Mouse (Mus musculus) hindbrain, embryonic 10.5 days (tissue): ENCODE data around the gene Ccl4. TPM values are rescaled to one million over a fixed set of nuclear protein-coding genes. Genes with fewer than 3 reads are reported as not detected.
A peak's percentile ranks its signal among the peaks of the same experiment; 100 is the strongest.

Source experiments
- DNase-seq: peaks from one replicate; pipeline ENCODE4 v3.0.0-alpha.2; 2017; ENCODE audit warnings: low spot score
- H3K27ac ChIP-seq: fragments of 300-500 bp; sonication (generic); 2 replicates; pipeline ENCODE4 v1.5.1; 2016; ENCODE audit warnings: mild to moderate bottlenecking, moderate library complexity
- H3K27me3 ChIP-seq: fragments of 300-500 bp; sonication (generic); 2 replicates; pipeline ENCODE4 v1.6.1; 2016; ENCODE audit warnings: mild to moderate bottlenecking; ENCODE audit not compliant: poor library complexity, insufficient read depth, severe bottlenecking
- H3K36me3 ChIP-seq: fragments of 300-500 bp; sonication (generic); 2 replicates; pipeline ENCODE4 v1.6.1; 2016; ENCODE audit warnings: mild to moderate bottlenecking, moderate library complexity
- H3K4me1 ChIP-seq: fragments of 300-500 bp; sonication (generic); replicated peaks from 2 replicates; pipeline ENCODE4 v1.6.1; 2016; ENCODE audit warnings: mild to moderate bottlenecking
- H3K4me3 ChIP-seq: fragments of 300-500 bp; sonication (generic); 2 replicates; pipeline ENCODE4 v1.5.1; 2016; ENCODE audit warnings: mild to moderate bottlenecking, moderate library complexity
- H3K9me3 ChIP-seq: fragments of 300-500 bp; sonication (generic); 2 replicates; pipeline ENCODE4 v1.6.1; 2016; ENCODE audit warnings: mild to moderate bottlenecking, moderate library complexity
- WGBS: fragments of 180-500 bp; shearing (Covaris S2); methylation state at CpG from one replicate; pipeline ENCODE4 v1.1.7; 2016; 5-methylcytosine and 5-hydroxymethylcytosine counted together
- polyA plus RNA-seq: library from polyadenylated mRNA; unstranded; fragments of >200 nt; fragmentation: Nextera tagmentation; extraction: Ambion mirVana; gene quantifications from 2 replicates; pipeline ENCODE4 v1.2.1, GENCODE M21; 2016

Ccl4 gene
- polyA plus RNA-seq = 0.58 TPM in 1 of 2 replicates, not detected in the other

DNA sequence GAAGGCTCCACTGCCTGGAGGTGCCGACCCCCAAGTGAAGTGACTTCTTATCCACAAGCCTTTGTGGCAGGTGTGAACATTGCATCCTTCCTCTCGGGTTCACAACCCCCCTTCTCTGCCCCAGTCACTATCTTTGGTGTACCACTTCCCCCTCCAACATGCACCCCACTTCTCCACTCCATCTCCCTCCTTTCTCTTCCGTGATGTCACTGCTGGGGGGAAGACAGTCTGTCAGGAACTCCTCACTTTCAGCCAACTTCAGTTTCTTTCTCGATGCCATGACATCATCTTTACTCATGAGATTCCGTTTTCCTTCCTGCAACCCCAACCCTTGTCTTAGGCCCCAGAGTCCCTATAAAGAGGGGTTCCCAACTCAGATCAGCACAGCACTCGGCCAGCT is at the start of gene Ccl4:
Gene Ccl4 (plus strand): TSS at position 381 of the 400 bp plus-strand sequence.
- no peak for DNase-seq
- H3K4me3 ChIP-seq = no peak within 1 kb of the TSS
- H3K4me1 ChIP-seq = no peaks in the 10 kb centered on the region
- no peaks in the 10 kb centered on the region for H3K36me3 ChIP-seq
- H3K27ac ChIP-seq = no peak within 1 kb of the TSS
- 84% methylated on average over 6 of the region's 6 CpGs for WGBS
- no peaks in the 10 kb centered on the region for H3K27me3 ChIP-seq
- H3K9me3 ChIP-seq = no peaks in the 10 kb centered on the region

DNA sequence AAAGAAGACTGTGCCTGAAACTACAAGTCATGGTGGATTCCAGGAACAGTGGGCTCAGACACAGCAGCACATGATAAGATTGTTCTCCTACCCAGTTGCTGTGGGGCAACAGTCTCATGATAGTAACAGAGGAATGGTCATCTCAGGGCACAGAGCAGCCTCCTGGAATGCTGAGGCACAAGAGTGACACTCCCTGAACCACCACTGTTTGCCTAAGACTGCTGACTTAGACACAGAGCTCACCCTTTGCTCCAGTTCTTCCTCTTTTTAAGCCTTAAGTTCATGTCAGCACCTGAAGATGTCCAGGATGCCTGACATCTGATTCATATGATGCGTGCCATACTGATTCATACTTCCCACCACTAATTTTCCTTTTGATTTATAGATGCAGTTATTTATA is 45.8 kb upstream of the Ccl4 start:
- Histone ChIP-seq H3K27me3 (no peaks in the 10 kb centered on the region), H3K27ac (no peak overlapping the region), H3K36me3 (no peaks in the 10 kb centered on the region), H3K4me1 (no peaks in the 10 kb centered on the region), H3K4me3 (no peak overlapping the region), H3K9me3 (no peaks in the 10 kb centered on the region)
- no peak for DNase-seq
- 92% methylated on average over 1 of the region's 1 CpGs for WGBS

DNA sequence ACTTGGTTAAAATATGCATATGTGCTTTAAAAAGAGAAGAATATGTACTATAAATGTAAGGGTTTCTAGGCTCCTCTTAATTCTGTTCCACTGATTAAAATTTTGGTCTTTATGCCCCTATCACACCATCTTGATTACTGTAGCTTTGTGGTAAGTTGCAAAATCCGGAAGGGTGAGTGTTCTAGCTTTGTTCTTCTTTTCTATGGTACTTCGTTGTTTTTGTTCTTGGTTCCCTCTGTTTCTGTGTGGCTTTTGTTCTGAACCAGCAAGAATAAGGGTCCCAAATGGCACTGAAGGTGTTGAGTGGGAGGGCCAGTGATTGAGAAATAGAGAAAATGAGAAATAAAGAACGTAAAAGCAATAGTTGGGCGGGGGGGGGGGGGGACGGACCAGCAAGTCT is 44.1 kb upstream of the Ccl4 start:
- Histone ChIP-seq H3K4me1 (no peaks in the 10 kb centered on the region), H3K36me3 (no peaks in the 10 kb centered on the region), H3K9me3 (no peaks in the 10 kb centered on the region), H3K27ac (no peak overlapping the region), H3K4me3 (no peak overlapping the region), H3K27me3 (no peaks in the 10 kb centered on the region)
- whole genome bisulfite sequencing = 70% methylated on average over 5 of the region's 5 CpGs
- no peak for DNase-seq

DNA sequence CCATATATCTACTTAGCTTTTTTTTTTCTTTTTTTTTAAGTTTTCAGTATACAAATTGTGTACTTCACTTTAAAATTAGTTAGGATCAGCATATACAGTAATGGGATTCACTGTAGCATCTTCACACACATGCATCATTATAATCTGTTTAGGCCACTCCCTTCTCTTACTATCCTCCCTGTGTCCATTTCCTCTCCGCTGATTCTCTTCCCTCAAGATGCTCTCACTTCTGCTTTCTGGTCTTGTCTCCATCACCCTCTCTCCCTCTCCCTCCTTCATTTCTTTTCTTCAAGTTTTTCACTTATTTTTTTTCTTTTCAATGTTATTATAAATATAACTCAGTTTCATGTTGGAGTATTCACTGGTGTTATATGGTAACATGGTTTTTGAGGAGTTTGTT is 43.3 kb upstream of the Ccl4 start:
- H3K4me1 ChIP-seq = no peaks in the 10 kb centered on the region
- no peaks in the 10 kb centered on the region for H3K36me3 ChIP-seq
- no peak overlapping the region for H3K27ac ChIP-seq
- no peaks in the 10 kb centered on the region for H3K9me3 ChIP-seq
- no peaks in the 10 kb centered on the region for H3K27me3 ChIP-seq
- 91% methylated on average over 1 of the region's 1 CpGs for WGBS
- no peak for DNase-seq
- H3K4me3 ChIP-seq = no peak overlapping the region

DNA sequence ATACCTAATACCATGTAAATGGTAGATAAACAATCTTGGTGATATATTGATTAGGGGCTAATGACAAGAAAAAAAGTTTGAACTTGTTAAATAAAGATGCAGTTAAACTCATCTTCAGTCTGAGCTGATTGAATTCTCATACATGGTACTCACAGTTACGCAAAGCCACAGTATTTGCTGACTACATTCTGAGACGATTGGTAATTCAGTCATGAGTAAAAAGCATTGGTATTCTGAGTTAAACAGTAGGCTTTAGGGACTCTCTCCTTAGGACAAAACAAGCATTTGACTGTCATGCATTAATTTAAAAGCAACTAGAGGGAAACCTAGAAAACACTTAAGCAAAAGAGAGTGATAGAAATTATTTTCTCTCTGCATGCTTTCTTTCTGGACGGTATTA is 38.8 kb upstream of the Ccl4 start:
- Histone ChIP-seq H3K36me3 (no peaks in the 10 kb centered on the region), H3K27me3 (no peaks in the 10 kb centered on the region), H3K27ac (no peak overlapping the region), H3K4me1 (no peaks in the 10 kb centered on the region), H3K9me3 (no peaks in the 10 kb centered on the region), H3K4me3 (no peak overlapping the region)
- no peak for DNase-seq
- 91% methylated on average over 3 of the region's 3 CpGs for WGBS

DNA sequence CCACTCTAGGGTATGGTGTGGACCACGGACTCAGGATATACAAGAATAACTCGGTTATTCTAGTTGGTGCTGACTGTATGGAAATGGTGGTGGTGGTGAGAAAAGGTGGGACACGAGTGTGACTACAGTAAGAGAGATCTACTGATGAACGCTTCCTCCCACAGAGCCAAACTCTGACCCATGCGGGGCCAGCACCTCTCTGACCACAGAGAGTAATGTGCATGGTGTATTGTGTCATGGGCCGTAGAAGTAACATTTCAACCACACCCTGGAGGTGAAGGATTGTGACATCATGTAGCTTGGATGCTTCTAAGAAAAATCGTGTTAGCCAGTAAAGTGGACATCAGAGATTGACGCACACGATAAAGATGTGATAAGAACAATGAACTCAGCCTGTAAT is 33.6 kb upstream of the Ccl4 start:
- H3K27me3 ChIP-seq = no peaks in the 10 kb centered on the region; the same call in 1 of the 2 replicates
- H3K27ac ChIP-seq = no peak overlapping the region
- H3K9me3 ChIP-seq = no peaks in the 10 kb centered on the region
- 90% methylated on average over 9 of the region's 9 CpGs for WGBS
- no peak for DNase-seq
- H3K4me3 ChIP-seq = no peak overlapping the region
- no peaks in the 10 kb centered on the region for H3K36me3 ChIP-seq
- no peaks in the 10 kb centered on the region for H3K4me1 ChIP-seq

DNA sequence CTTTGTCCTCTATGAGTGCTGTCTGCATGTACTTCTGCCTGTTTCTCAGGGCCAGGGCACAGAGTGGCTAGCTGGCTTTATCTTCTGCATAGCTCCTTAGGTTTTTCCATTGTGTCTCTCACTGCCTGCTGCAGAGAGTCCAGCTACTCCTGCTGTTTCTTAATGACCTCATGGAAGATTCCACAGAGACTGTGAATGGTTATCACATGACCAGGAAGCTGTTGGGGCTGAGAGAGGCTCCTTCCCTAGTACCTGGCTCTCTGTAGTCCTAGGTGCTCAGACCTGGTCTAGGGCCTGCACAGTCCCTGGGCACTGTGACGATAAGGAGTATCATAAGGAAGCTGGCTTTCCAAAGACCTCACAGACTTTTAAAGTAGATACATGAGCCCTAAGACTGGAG is 31.8 kb upstream of the Ccl4 start:
- 91% methylated on average over 1 of the region's 1 CpGs for WGBS
- no peak for DNase-seq
- Histone ChIP-seq H3K27me3 (no peaks in the 10 kb centered on the region; the same call in 1 of the 2 replicates), H3K27ac (no peak overlapping the region), H3K4me3 (no peak overlapping the region), H3K9me3 (no peaks in the 10 kb centered on the region), H3K4me1 (0 out of 2 replicates have a peak, but pooled peaks cover 4% of the 10 kb centered on the region), H3K36me3 (no peaks in the 10 kb centered on the region)

DNA sequence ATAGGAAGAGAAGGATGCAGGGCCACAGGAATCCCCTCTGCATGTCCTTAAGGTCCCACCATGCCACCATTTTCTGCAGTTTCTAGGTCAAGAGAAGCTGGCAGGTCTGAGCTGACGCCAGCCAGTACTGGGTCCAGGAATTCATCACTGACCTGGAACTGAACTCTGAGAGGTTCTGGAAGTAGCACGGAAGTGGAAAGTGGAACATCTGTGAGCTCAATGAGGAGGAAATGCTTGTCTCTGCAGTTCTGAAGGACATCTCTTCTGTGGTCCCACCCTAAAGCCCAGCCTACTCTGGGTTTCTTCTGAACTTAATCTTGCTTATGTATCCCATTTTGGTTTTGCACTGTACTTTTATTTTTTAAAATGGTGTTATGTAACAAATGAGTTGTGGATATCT is 31.3 kb upstream of the Ccl4 start:
- Histone ChIP-seq H3K36me3 (no peaks in the 10 kb centered on the region), H3K27ac (no peak overlapping the region), H3K4me3 (no peak overlapping the region), H3K9me3 (no peaks in the 10 kb centered on the region), H3K27me3 (no peaks in the 10 kb centered on the region; the same call in 1 of the 2 replicates), H3K4me1 (0 out of 2 replicates have a peak, but pooled peaks cover 4% of the 10 kb centered on the region)
- no peak for DNase-seq
- WGBS = 86% methylated on average over 2 of the region's 2 CpGs

DNA sequence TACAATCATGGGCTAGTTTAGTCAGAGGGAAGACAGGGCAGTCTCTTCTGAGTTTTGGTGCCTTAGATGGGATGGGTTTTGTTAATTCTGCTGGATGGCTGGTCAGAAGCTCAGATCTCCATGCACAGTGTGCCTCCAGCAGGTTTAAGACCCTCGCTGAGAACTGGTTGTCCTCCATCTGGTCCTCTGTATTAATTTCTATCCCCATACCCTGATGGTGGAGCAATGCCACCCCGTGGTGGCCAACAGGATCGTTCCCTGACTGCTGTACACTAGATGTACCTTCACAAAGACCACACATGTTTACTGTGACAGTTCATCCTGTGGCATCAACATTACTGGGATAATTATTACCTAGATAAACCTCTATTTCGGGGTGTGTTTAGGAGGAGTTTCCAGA is 29.6 kb upstream of the Ccl4 start:
- Histone ChIP-seq H3K9me3 (no peaks in the 10 kb centered on the region), H3K27ac (no peak overlapping the region), H3K4me3 (no peak overlapping the region), H3K4me1 (0 out of 2 replicates have a peak, but pooled peaks cover 4% of the 10 kb centered on the region), H3K36me3 (no peaks in the 10 kb centered on the region), H3K27me3 (no peaks in the 10 kb centered on the region; the same call in 1 of the 2 replicates)
- 73% methylated on average over 4 of the region's 4 CpGs for WGBS
- DNase-seq = no peak

DNA sequence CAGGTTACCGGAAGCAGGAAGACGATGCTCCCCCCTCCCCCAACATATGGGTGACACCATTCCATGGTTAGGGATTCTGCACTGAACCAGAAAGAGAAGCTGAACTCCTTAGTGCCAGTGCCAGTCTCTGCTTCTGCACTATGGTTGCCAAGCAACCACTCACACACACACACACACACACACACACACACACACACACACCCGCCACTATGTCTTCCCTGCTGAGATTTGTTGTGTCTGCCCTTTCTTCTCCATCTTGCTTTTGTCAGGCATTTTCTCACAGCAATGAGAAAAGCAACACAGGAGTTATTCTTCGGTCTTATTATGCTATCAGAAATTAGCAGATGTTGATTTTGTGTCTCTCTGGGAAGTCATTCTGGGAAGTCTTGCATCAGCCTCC is 28.0 kb upstream of the Ccl4 start:
- H3K9me3 ChIP-seq = no peaks in the 10 kb centered on the region
- WGBS = 56% methylated on average over 4 of the region's 4 CpGs
- H3K27ac ChIP-seq = no peak overlapping the region
- H3K36me3 ChIP-seq = no peaks in the 10 kb centered on the region
- H3K27me3 ChIP-seq = no peaks in the 10 kb centered on the region; the same call in 1 of the 2 replicates
- no peak overlapping the region for H3K4me3 ChIP-seq
- H3K4me1 ChIP-seq = 0 out of 2 replicates have a peak, but pooled peaks cover 7% of the 10 kb centered on the region
- peak; percentile 31 for DNase-seq

DNA sequence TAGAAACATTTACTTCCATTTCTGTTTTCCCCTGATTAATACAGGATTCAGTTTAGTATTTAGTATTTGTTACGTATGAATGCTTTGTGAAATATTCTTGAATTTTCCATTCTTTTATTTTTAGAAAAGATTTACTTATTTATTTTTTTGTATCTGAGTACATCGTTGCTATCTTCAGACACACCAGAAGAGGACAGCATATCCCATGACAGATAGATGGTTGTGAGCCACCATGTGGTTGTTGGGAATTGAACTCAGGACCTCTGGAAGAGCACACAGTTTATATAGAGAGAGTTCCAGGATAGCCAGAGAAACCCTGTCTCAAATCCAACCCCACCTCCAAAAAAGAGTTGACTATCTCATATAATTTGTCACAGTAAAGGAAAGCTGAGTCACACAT is 27.5 kb upstream of the Ccl4 start:
- H3K4me1 ChIP-seq = 0 out of 2 replicates have a peak, but pooled peaks cover 7% of the 10 kb centered on the region
- no peak overlapping the region for H3K27ac ChIP-seq
- no peaks in the 10 kb centered on the region for H3K9me3 ChIP-seq
- no peaks in the 10 kb centered on the region for H3K36me3 ChIP-seq
- DNase-seq = no peak
- no peak overlapping the region for H3K4me3 ChIP-seq
- no peaks in the 10 kb centered on the region; the same call in 1 of the 2 replicates for H3K27me3 ChIP-seq
- 91% methylated on average over 2 of the region's 2 CpGs for WGBS

DNA sequence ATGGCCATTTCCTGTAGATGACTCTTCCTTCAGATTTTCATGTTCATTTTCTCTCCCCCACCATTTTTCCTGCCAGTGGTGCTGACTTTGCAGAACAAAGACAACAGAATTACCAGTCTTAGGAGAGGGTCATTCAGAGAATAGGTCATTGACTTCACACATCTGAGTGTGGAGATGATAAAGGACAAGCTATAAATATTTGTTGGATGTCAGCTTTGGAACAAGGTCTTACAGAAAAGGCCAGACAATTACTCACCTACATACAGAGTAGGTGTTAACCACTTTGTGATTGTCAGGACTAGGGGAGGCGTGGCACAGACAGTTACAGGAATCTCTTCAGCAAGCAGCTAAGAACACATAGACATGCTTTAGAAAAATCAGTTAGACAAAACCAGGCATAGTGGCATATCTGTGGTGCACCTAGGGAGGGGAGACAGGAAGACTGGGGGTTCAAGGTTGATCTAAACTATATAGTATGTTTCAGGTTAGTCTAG is 25.6 kb upstream of the Ccl4 start:
- Histone ChIP-seq H3K4me3 (no peak overlapping the region), H3K9me3 (no peaks in the 10 kb centered on the region), H3K27me3 (no peaks in the 10 kb centered on the region; the same call in 1 of the 2 replicates), H3K36me3 (no peaks in the 10 kb centered on the region), H3K27ac (no peak overlapping the region), H3K4me1 (0 out of 2 replicates have a peak, but pooled peaks cover 7% of the 10 kb centered on the region)
- no peak for DNase-seq
- 90% methylated on average over 1 of the region's 1 CpGs for WGBS

DNA sequence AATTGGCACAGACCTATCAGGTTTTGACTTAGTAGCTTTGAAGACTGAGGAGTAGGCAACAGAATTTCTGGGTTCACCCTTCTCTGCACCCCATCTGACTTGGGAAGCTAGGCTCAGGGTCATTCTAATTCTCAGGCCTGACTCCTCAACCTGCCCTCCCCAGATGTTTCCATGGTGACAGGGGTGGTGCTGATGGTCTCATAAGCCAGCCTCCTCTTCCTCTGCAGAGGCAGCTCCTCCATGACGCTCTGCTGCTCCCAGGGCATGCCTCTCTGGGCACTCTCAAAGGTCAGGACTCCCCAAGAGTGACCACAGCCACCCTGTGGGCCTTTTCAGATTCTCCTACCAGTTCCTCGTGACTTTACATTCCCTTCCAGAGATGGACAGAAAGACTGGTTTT is 23.4 kb upstream of the Ccl4 start:
- H3K36me3 ChIP-seq = no peaks in the 10 kb centered on the region
- no peak overlapping the region for H3K27ac ChIP-seq
- no peaks in the 10 kb centered on the region for H3K9me3 ChIP-seq
- no peak overlapping the region for H3K4me3 ChIP-seq
- 51% methylated on average over 2 of the region's 2 CpGs for WGBS
- DNase-seq = no peak
- H3K27me3 ChIP-seq = no peaks in the 10 kb centered on the region
- H3K4me1 ChIP-seq = 0 out of 2 replicates have a peak, but pooled peaks cover 7% of the 10 kb centered on the region

DNA sequence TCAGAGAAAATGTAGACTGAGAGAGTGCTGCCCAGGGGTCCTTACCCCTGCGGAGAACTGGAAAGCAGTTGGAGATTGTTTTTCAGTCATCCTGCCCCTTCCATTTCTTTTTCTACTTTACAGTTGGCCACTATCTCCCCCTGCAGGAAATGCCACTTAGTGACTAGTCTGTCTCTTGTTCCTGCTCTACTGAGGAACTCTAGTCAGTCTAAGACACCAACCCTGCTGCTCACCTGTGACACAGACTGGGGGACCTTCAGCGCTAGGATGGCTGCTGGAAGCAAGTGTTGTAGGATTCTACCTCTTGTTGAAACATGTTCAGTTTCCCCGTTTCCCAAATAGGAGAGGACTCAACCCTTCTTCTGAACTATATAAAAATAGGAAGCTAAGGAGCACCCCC is 22.9 kb upstream of the Ccl4 start:
- WGBS = 65% methylated on average over 3 of the region's 3 CpGs
- no peak for DNase-seq

More for the DNA sequence above, 22.9 kb upstream of the Ccl4 start:
- H3K4me3 ChIP-seq = no peak overlapping the region
- no peaks in the 10 kb centered on the region for H3K36me3 ChIP-seq
- 0 out of 2 replicates have a peak, but pooled peaks cover 2% of the 10 kb centered on the region for H3K4me1 ChIP-seq
- no peak overlapping the region for H3K27ac ChIP-seq
- H3K9me3 ChIP-seq = no peaks in the 10 kb centered on the region
- H3K27me3 ChIP-seq = no peaks in the 10 kb centered on the region
